Mouse (Mus musculus): ENCODE data around the gene Trip4. TPM values are rescaled to one million over a fixed set of nuclear protein-coding genes. Genes with fewer than 3 reads are reported as not detected.
A peak's percentile ranks its signal among the peaks of the same experiment; 100 is the strongest.

The Trip4 gene
- polyA plus RNA-seq, 1 experiment from 2014 or later, result 13.1 TPM

GRCm38 (mm10) chr9:65890143-65890628 is 18.4 kb downstream of the Trip4 start, which contains the start of gene Pclaf:
Gene Pclaf (plus strand): TSS chr9:65890237.
- WGBS, result under 1% methylated on average over 21 of the region's 21 CpGs

GRCm38 (mm10) chr9:65884564-65885315 is 23.9 kb downstream of the Trip4 start:
- WGBS, result under 1% methylated on average over 37 of the region's 37 CpGs

More at GRCm38 (mm10) chr9:65890143-65890628, 18.4 kb downstream of the Trip4 start, which contains the start of gene Pclaf:
- Histone ChIP-seq H3K36me3 (ENCODE audit: control insufficient read depth, insufficient read depth) (no peaks in the 10 kb centered on the region; the same call in 1 of the 2 replicates), H3K9me3 (ENCODE audit: control insufficient read depth) (no peaks in the 10 kb centered on the region), H3K27ac (ENCODE audit: low read depth, low read length) (no peak within 1 kb of the TSS), H3K4me1 (replicated peaks; ENCODE audit: control insufficient read depth, insufficient read depth, low read length) (no peaks in the 10 kb centered on the region), H3K4me3 (ENCODE audit: low read depth, low read length) (peak within 1 kb of the TSS; percentile 63), H3K4me2 (replicated peaks; ENCODE audit: low read depth) (peak within 1 kb of the TSS; percentile 94), H3K9ac (ENCODE audit: low read depth, low read length) (peak within 1 kb of the TSS; percentile 46), H3K27me3 (replicated peaks; ENCODE audit: control insufficient read depth, insufficient read depth, low read length) (no peaks in the 10 kb centered on the region)
- ATAC-seq, result peak; percentile 93
- no peak for TF ChIP-seq CTCF (IDR thresholded peaks at IDR 0.05; ENCODE audit: low read depth)

GRCm38 (mm10) chr9:65859656-65860055 is 48.9 kb downstream of the Trip4 start:
- no peaks in the 10 kb centered on the region for H3K9me3 ChIP-seq (ENCODE audit: control insufficient read depth)
- no peaks in the 10 kb centered on the region for H3K27me3 ChIP-seq (replicated peaks; ENCODE audit: control insufficient read depth, insufficient read depth, low read length)
- H3K36me3 ChIP-seq (ENCODE audit: control insufficient read depth, insufficient read depth), result peaks cover 45% of the 10 kb centered on the region
- H3K9ac ChIP-seq (ENCODE audit: low read depth, low read length), result no peak overlapping the region
- ATAC-seq, result no peak
- H3K27ac ChIP-seq (ENCODE audit: low read depth, low read length), result no peak overlapping the region
- no peak for TF ChIP-seq CTCF (IDR thresholded peaks at IDR 0.05; ENCODE audit: low read depth)
- H3K4me1 ChIP-seq (replicated peaks; ENCODE audit: control insufficient read depth, insufficient read depth, low read length), result no peaks in the 10 kb centered on the region
- no peak overlapping the region for H3K4me3 ChIP-seq (ENCODE audit: low read depth, low read length)
- WGBS, result 74% methylated on average over 1 of the region's 1 CpGs
- H3K4me2 ChIP-seq (replicated peaks; ENCODE audit: low read depth), result no peak overlapping the region

More at GRCm38 (mm10) chr9:65884564-65885315, 23.9 kb downstream of the Trip4 start:
- H3K4me3 ChIP-seq (ENCODE audit: low read depth, low read length), result peak overlapping the region; percentile 70
- H3K9ac ChIP-seq (ENCODE audit: low read depth, low read length), result peak overlapping the region; percentile 73
- TF ChIP-seq CTCF (IDR thresholded peaks at IDR 0.05; ENCODE audit: low read depth), result peak; percentile 41
- no peaks in the 10 kb centered on the region for H3K9me3 ChIP-seq (ENCODE audit: control insufficient read depth)
- H3K27me3 ChIP-seq (replicated peaks; ENCODE audit: control insufficient read depth, insufficient read depth, low read length), result no peaks in the 10 kb centered on the region
- H3K4me1 ChIP-seq (replicated peaks; ENCODE audit: control insufficient read depth, insufficient read depth, low read length), result no peaks in the 10 kb centered on the region
- H3K27ac ChIP-seq (ENCODE audit: low read depth, low read length), result peak overlapping the region; percentile 69
- 0 out of 2 replicates have a peak, but pooled peaks cover 6% of the 10 kb centered on the region for H3K36me3 ChIP-seq (ENCODE audit: control insufficient read depth, insufficient read depth)
- H3K4me2 ChIP-seq (replicated peaks; ENCODE audit: low read depth), result peak overlapping the region; percentile 79
- peak; percentile 94 for ATAC-seq

- no peak for ATAC-seq
- Histone ChIP-seq H3K9ac (ENCODE audit: low read depth, low read length) (no peak overlapping the region), H3K4me1 (replicated peaks; ENCODE audit: control insufficient read depth, insufficient read depth, low read length) (no peaks in the 10 kb centered on the region), H3K27ac (ENCODE audit: low read depth, low read length) (no peak overlapping the region), H3K4me2 (replicated peaks; ENCODE audit: low read depth) (no peak overlapping the region), H3K4me3 (ENCODE audit: low read depth, low read length) (no peak overlapping the region), H3K27me3 (replicated peaks; ENCODE audit: control insufficient read depth, insufficient read depth, low read length) (no peaks in the 10 kb centered on the region), H3K9me3 (ENCODE audit: control insufficient read depth) (no peaks in the 10 kb centered on the region), H3K36me3 (ENCODE audit: control insufficient read depth, insufficient read depth) (peaks cover 25% of the 10 kb centered on the region)
- TF ChIP-seq CTCF (IDR thresholded peaks at IDR 0.05; ENCODE audit: low read depth), result peak; percentile 45
- 13% methylated on average over 1 of the region's 1 CpGs for WGBS
Observed at GRCm38 (mm10) chr9:65850203-65850602, 58.4 kb downstream of the Trip4 start.

GRCm38 (mm10) chr9:65848154-65848553 is 60.4 kb downstream of the Trip4 start:
- Histone ChIP-seq H3K27me3 (replicated peaks; ENCODE audit: control insufficient read depth, insufficient read depth, low read length) (no peaks in the 10 kb centered on the region), H3K9ac (ENCODE audit: low read depth, low read length) (no peak overlapping the region), H3K4me1 (replicated peaks; ENCODE audit: control insufficient read depth, insufficient read depth, low read length) (no peaks in the 10 kb centered on the region; the same call in 1 of the 2 replicates), H3K9me3 (ENCODE audit: control insufficient read depth) (no peaks in the 10 kb centered on the region), H3K4me3 (ENCODE audit: low read depth, low read length) (no peak overlapping the region), H3K27ac (ENCODE audit: low read depth, low read length) (no peak overlapping the region), H3K36me3 (ENCODE audit: control insufficient read depth, insufficient read depth) (peaks cover 13% of the 10 kb centered on the region), H3K4me2 (replicated peaks; ENCODE audit: low read depth) (no peak overlapping the region)
- no peak for TF ChIP-seq CTCF (IDR thresholded peaks at IDR 0.05; ENCODE audit: low read depth)
- no peak for ATAC-seq

- WGBS, result 72% methylated on average over 7 of the region's 7 CpGs
- Histone ChIP-seq H3K27ac (ENCODE audit: low read depth, low read length) (no peak overlapping the region), H3K36me3 (ENCODE audit: control insufficient read depth, insufficient read depth) (0 out of 2 replicates have a peak, but pooled peaks cover 3% of the 10 kb centered on the region), H3K4me1 (replicated peaks; ENCODE audit: control insufficient read depth, insufficient read depth, low read length) (no peaks in the 10 kb centered on the region; the same call in 1 of the 2 replicates), H3K4me3 (ENCODE audit: low read depth, low read length) (no peak overlapping the region), H3K9me3 (ENCODE audit: control insufficient read depth) (no peaks in the 10 kb centered on the region), H3K9ac (ENCODE audit: low read depth, low read length) (no peak overlapping the region; the same call in 1 of the 2 replicates), H3K4me2 (replicated peaks; ENCODE audit: low read depth) (no peak overlapping the region), H3K27me3 (replicated peaks; ENCODE audit: control insufficient read depth, insufficient read depth, low read length) (no peaks in the 10 kb centered on the region)
- TF ChIP-seq CTCF (IDR thresholded peaks at IDR 0.05; ENCODE audit: low read depth), result peak; percentile 26; the same call in 1 of the 2 replicates
- ATAC-seq, result no peak
Observed at GRCm38 (mm10) chr9:65844421-65845165, 64.0 kb downstream of the Trip4 start.

All from intestine, postnatal 0 days (tissue).